Mouse (Mus musculus): ENCODE measurements around the gene Ppp1r35. TPM values are rescaled to one million over a fixed set of nuclear protein-coding genes. Genes with fewer than 3 reads are reported as not detected.
A peak's percentile ranks its signal among the peaks of the same experiment; 100 is the strongest.

The Ppp1r35 gene
- polyA plus RNA-seq, 2 experiments, result 37.6 to 46.8 TPM

DNA sequence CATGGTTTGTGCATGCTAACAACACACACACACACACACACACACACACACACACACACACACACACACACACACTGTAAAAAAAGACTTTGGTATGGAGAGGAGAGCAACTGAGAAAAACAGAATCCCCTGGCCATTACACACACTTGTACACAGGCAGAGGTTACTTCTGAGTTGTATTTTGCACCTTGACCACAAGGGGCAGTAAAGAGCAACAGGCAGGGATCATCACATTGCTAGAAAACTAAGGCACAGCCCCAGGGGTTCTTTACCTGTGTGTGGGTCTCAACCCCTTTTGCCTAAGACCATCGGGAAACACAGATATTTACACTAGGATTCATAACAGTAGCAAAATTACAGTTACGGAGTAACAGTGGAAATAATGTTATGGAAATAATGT lies 7.9 kb upstream of the Ppp1r35 start:
- ATAC-seq (ENCODE audit: low FRiP score, low read depth), result no peak; the same call in 1 of the 2 replicates

DNA sequence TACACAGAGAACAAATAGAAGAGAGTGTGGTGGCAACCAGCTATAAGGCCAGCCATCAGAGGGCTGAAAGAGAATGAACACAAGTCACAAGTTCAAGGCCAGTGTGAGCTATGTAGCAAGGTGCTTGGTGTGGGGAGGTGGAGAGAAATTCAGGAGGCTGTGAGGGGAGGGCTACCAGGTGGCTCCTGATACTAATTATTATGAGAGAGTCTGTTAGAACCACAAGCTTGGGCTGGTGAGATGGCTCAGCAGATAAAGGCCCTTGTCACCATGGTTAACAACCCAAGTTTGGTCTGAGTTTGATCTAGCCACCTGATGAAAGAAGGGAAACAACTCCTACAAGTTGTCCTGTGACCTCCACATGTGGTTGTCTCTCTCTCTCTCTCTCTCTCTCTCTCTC lies 5.9 kb upstream of the Ppp1r35 start:
- Histone ChIP-seq H3K9ac (ENCODE audit: low read depth, low read length, severe bottlenecking) (no peak overlapping the region), H3K9me3 (ENCODE audit: control insufficient read depth, low read length) (no peaks in the 10 kb centered on the region), H3K27me3 (ENCODE audit: control insufficient read depth, insufficient read depth, low read length) (no peaks in the 10 kb centered on the region), H3K36me3 (ENCODE audit: control insufficient read depth, insufficient read depth, low read length) (no peaks in the 10 kb centered on the region), H3K4me3 (replicated peaks; ENCODE audit: low read length) (no peak overlapping the region), H3K27ac (replicated peaks; ENCODE audit: low read depth, low read length) (no peak overlapping the region), H3K4me2 (replicated peaks; ENCODE audit: low read depth, low read length, severe bottlenecking) (no peak overlapping the region), H3K4me1 (ENCODE audit: control insufficient read depth, insufficient read depth, low read length) (peaks cover 7% of the 10 kb centered on the region)
- ATAC-seq (ENCODE audit: low FRiP score, low read depth) (no peak), DNase-seq (ENCODE audit: low spot score) (no peak)
- TF ChIP-seq POLR2A (IDR thresholded peaks at IDR 0.05; ENCODE audit: borderline replicate concordance, extremely low read depth, insufficient read depth, insufficient read length), result no peak

More for the DNA sequence above, 7.9 kb upstream of the Ppp1r35 start:
- Histone ChIP-seq H3K36me3 (ENCODE audit: control insufficient read depth, insufficient read depth, low read length) (no peaks in the 10 kb centered on the region), H3K4me2 (replicated peaks; ENCODE audit: low read depth, low read length, severe bottlenecking) (no peak overlapping the region), H3K9ac (ENCODE audit: low read depth, low read length, severe bottlenecking) (no peak overlapping the region), H3K4me1 (ENCODE audit: control insufficient read depth, insufficient read depth, low read length) (no peaks in the 10 kb centered on the region), H3K9me3 (ENCODE audit: control insufficient read depth, low read length) (no peaks in the 10 kb centered on the region), H3K27me3 (ENCODE audit: control insufficient read depth, insufficient read depth, low read length) (no peaks in the 10 kb centered on the region), H3K4me3 (replicated peaks; ENCODE audit: low read length) (no peak overlapping the region), H3K27ac (replicated peaks; ENCODE audit: low read depth, low read length) (no peak overlapping the region)
- no peak for DNase-seq (ENCODE audit: low spot score)
- WGBS, result 41% methylated on average over 2 of the region's 2 CpGs
- TF ChIP-seq POLR2A (IDR thresholded peaks at IDR 0.05; ENCODE audit: borderline replicate concordance, extremely low read depth, insufficient read depth, insufficient read length), result no peak

DNA sequence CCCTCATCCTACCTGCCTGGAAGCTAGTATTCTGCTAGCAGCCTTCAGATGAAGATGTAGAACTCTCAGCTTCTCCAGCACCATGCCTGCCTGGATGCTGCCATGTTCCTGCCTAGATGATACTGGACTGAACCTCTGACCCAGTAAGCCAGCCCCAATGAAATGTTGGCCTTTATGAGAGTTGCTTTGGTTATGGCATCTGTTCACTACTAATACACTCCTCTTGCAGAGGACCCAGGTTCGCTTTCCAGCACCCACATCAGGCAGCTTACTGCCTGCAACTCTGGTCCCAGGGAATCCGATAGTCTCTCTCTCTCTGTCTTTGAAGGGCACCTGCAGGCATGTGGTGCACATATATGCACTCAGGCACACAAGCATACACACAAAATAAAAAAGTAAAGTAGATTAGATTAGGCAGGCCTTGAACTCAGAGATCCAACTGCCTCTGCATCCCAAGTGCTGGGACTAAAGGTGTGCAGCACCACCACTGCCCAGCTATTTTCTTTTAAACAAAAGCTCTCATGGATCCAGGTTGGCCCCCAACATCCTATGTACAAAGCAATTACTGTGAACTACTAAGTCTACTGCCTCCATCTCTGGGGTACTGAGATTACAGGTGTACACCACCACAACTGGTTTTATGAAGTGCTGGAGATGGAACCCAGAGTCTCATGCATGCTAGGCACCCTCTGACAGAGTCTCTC lies 2.9 kb upstream of the Ppp1r35 start:
- Histone ChIP-seq H3K9ac (ENCODE audit: low read depth, low read length, severe bottlenecking) (no peak overlapping the region), H3K36me3 (ENCODE audit: control insufficient read depth, insufficient read depth, low read length) (peaks cover 12% of the 10 kb centered on the region), H3K27me3 (ENCODE audit: control insufficient read depth, insufficient read depth, low read length) (no peaks in the 10 kb centered on the region), H3K4me1 (ENCODE audit: control insufficient read depth, insufficient read depth, low read length) (peaks cover 19% of the 10 kb centered on the region), H3K9me3 (ENCODE audit: control insufficient read depth, low read length) (no peaks in the 10 kb centered on the region), H3K4me2 (replicated peaks; ENCODE audit: low read depth, low read length, severe bottlenecking) (no peak overlapping the region; the same call in 1 of the 2 replicates), H3K27ac (replicated peaks; ENCODE audit: low read depth, low read length) (peak overlapping the region; percentile 20), H3K4me3 (replicated peaks; ENCODE audit: low read length) (no peak overlapping the region)
- ATAC-seq (ENCODE audit: low FRiP score, low read depth) (no peak), DNase-seq (ENCODE audit: low spot score) (no peak)
- no peak for TF ChIP-seq POLR2A (IDR thresholded peaks at IDR 0.05; ENCODE audit: borderline replicate concordance, extremely low read depth, insufficient read depth, insufficient read length)
- 81% methylated on average over 2 of the region's 2 CpGs for WGBS

DNA sequence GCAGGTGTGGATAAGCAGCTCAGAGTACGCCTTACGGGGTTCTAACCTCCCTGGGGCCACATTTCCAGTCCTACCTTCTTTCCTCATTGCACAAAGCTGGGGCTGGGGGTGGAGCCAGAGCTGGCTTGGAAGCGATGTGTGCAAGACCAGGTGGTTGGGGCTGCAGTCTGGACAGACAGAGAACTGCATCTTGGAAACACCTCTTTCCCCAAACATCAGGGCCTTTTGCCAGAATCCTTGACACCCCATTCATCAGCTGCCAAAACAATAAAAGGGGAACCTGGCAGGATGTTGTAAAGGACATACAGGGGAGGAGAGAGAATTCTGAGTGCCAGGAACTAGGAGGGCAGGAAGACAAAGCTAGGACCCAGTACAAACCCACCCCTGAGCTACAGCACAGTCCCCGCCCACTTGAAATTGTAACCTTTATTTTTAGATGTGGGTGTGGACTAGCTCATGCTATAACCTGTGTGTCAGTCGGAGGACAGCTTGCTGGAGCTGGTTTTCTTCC lies 2.2 kb upstream of the Ppp1r35 start:
- Histone ChIP-seq H3K27me3 (ENCODE audit: control insufficient read depth, insufficient read depth, low read length) (no peaks in the 10 kb centered on the region), H3K9ac (ENCODE audit: low read depth, low read length, severe bottlenecking) (no peak overlapping the region), H3K9me3 (ENCODE audit: control insufficient read depth, low read length) (no peaks in the 10 kb centered on the region), H3K4me3 (replicated peaks; ENCODE audit: low read length) (no peak overlapping the region), H3K27ac (replicated peaks; ENCODE audit: low read depth, low read length) (peak overlapping the region; percentile 33), H3K4me2 (replicated peaks; ENCODE audit: low read depth, low read length, severe bottlenecking) (no peak overlapping the region; the same call in 1 of the 2 replicates), H3K36me3 (ENCODE audit: control insufficient read depth, insufficient read depth, low read length) (peaks cover 19% of the 10 kb centered on the region), H3K4me1 (ENCODE audit: control insufficient read depth, insufficient read depth, low read length) (peaks cover 19% of the 10 kb centered on the region)
- DNase-seq (ENCODE audit: low spot score), result peak; percentile 66
- whole genome bisulfite sequencing, result 8% methylated on average over 5 of the region's 5 CpGs
- TF ChIP-seq POLR2A (IDR thresholded peaks at IDR 0.05; ENCODE audit: borderline replicate concordance, extremely low read depth, insufficient read depth, insufficient read length), result no peak
- no peak; the same call in 1 of the 2 replicates for ATAC-seq (ENCODE audit: low FRiP score, low read depth)

DNA sequence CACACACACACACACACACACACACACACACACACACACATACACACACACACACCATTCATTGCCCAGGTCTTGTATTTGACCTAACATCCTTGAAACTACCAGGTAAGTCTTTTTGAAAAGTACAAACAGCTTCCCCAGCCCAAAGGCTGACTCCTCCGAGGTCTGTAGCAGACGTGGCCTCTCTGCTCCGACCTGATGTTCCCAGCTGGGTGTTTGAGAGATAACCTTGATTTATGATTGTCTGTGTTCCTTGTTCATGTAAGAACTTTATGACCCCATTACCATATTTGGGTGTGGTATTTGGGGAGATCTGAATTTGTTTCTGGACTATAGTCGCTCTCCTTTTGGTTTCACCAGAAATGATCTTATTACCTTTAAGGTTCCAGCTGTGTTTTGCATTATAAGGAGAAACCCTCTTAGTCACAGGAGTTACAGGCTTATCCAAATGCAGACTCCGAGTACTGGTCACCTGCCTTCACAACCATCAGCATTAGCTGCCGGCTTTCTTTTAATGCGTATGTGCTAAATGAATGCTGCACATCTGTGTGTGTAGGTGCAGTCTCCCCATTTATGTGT lies 1.3 kb upstream of the Ppp1r35 start:
- Histone ChIP-seq H3K4me3 (replicated peaks; ENCODE audit: low read length) (no peak overlapping the region), H3K36me3 (ENCODE audit: control insufficient read depth, insufficient read depth, low read length) (peaks cover 28% of the 10 kb centered on the region), H3K4me2 (replicated peaks; ENCODE audit: low read depth, low read length, severe bottlenecking) (no peak overlapping the region), H3K27me3 (ENCODE audit: control insufficient read depth, insufficient read depth, low read length) (no peaks in the 10 kb centered on the region), H3K9me3 (ENCODE audit: control insufficient read depth, low read length) (no peaks in the 10 kb centered on the region), H3K4me1 (ENCODE audit: control insufficient read depth, insufficient read depth, low read length) (peaks cover 19% of the 10 kb centered on the region), H3K9ac (ENCODE audit: low read depth, low read length, severe bottlenecking) (no peak overlapping the region), H3K27ac (replicated peaks; ENCODE audit: low read depth, low read length) (no peak overlapping the region)
- WGBS, result 64% methylated on average over 7 of the region's 7 CpGs
- DNase-seq (ENCODE audit: low spot score) (no peak), ATAC-seq (ENCODE audit: low FRiP score, low read depth) (no peak)
- TF ChIP-seq POLR2A (IDR thresholded peaks at IDR 0.05; ENCODE audit: borderline replicate concordance, extremely low read depth, insufficient read depth, insufficient read length), result no peak
